Mouse (Mus musculus) layer of hippocampus, adult 8-10 months (tissue): Measurements from ENCODE around the gene Selenot. TPM values are rescaled to one million over a fixed set of nuclear protein-coding genes. Genes with fewer than 3 reads are reported as not detected.

ENCODE experiments used
- DNase-seq, 2 experiments: peaks; one replicate each; pipeline ENCODE4 v3.0.0; 2022; ENCODE audit warnings: low spot score in 2 of 2
- total RNA-seq, 4 experiments: library from RNA; stranded (reverse); gene quantifications; 2 replicates each; pipeline ENCODE4 v1.2.4; 2022

Selenot gene
- total RNA-seq, 4 experiments from 2014 or later: 140 to 147 (median 145) TPM

- no peak for DNase-seq
Measured at GRCm38 (mm10) chr3:58636406-58637295, 60.2 kb downstream of the Selenot start, which contains the start of gene Erich6. Erich6 (minus strand) TSS chr3:58637207.

Other genes with a start within 250 kb of the Selenot start
- 10 to 100 TPM; 38.3 to 39.8 (median 39.0) TPM for gene Tsc22d2, start 161.9 kb upstream of the Selenot start, total RNA-seq
- gene Eif2a, start 50.8 kb upstream of the Selenot start, total RNA-seq: 10 to 100 TPM; 48.3 to 55.8 (median 49.8) TPM
- 10 to 100 TPM; 22.5 to 25.9 (median 24.6) TPM for gene Serp1, start 50.7 kb upstream of the Selenot start, total RNA-seq
- 1 to 10 TPM in 2 of 4 experiments, under 1 TPM in 2; 0.69 to 2.2 (median 1.0) TPM for gene Erich6, start 60.6 kb downstream of the Selenot start, total RNA-seq
- gene Siah2, start 115.8 kb downstream of the Selenot start, total RNA-seq: 10 to 100 TPM; 13.7 to 18.5 (median 14.6) TPM
- 1 to 10 TPM; 1.1 to 2.6 (median 1.2) TPM for gene Mindy4b-ps, start 245.7 kb downstream of the Selenot start, total RNA-seq